Mouse (Mus musculus) liver, adult 2 months (tissue): ENCODE data around the gene Arhgef25. TPM values are rescaled to one million over a fixed set of nuclear protein-coding genes. Genes with fewer than 3 reads are reported as not detected.

Source experiments
- DNase-seq: peaks from one replicate; pipeline ENCODE4 v3.0.0-alpha.2; 2011; ENCODE audit warnings: low read depth, low spot score; ENCODE audit errors: extremely low read depth
- H3K27ac ChIP-seq: fragments of 200-500 bp; replicated peaks from 2 replicates; pipeline ENCODE4 v1.5.1; 2012; ENCODE audit warnings: low read depth, mild to moderate bottlenecking, control low read depth, inconsistent platforms, low read length; ENCODE audit not compliant: insufficient read depth
- H3K27me3 ChIP-seq: fragments of 200-500 bp; 2 replicates; pipeline ENCODE4 v1.6.1; 2012; ENCODE audit warnings: mild to moderate bottlenecking, moderate library complexity, low read length, inconsistent platforms; ENCODE audit not compliant: control insufficient read depth, insufficient read depth
- H3K36me3 ChIP-seq: fragments of 200-500 bp; 2 replicates; pipeline ENCODE4 v1.6.1; 2012; ENCODE audit warnings: low read length, inconsistent platforms; ENCODE audit not compliant: control insufficient read depth, insufficient read depth
- H3K4me1 ChIP-seq: fragments of 200-500 bp; 2 replicates; pipeline ENCODE4 v1.6.1; 2011; ENCODE audit warnings: low read length; ENCODE audit not compliant: control insufficient read depth, insufficient read depth
- H3K4me3 ChIP-seq: fragments of 200-500 bp; 2 replicates; pipeline ENCODE4 v1.5.1; 2011; ENCODE audit warnings: low read depth, mild to moderate bottlenecking, control low read depth, low read length, moderate library complexity; ENCODE audit not compliant: insufficient read depth
- H3K79me2 ChIP-seq: fragments of 200-500 bp; 2 replicates; pipeline ENCODE4 v1.6.1; 2012; ENCODE audit warnings: inconsistent platforms, mild to moderate bottlenecking, low read length, moderate library complexity; ENCODE audit not compliant: control insufficient read depth, insufficient read depth
- H3K9ac ChIP-seq: fragments of 200-500 bp; 2 replicates; pipeline ENCODE4 v1.6.1; 2012; ENCODE audit warnings: low read depth, mild to moderate bottlenecking, control low read depth, inconsistent platforms, low read length
- CTCF ChIP-seq: fragments of 200-500 bp; IDR thresholded peaks from 2 replicates; pipeline ENCODE4 v1.5.1; 2011; ENCODE audit warnings: low read depth, low read length, control low read depth
- POLR2A ChIP-seq: fragments of 200-500 bp; IDR thresholded peaks from 2 replicates; pipeline ENCODE4 v1.6.1; 2011; ENCODE audit warnings: low read length, control low read depth; ENCODE audit not compliant: insufficient read depth; ENCODE audit errors: extremely low read depth
- WGBS: fragments of 180-500 bp; shearing (Covaris S2); methylation state at CpG from one replicate; pipeline ENCODE4 v1.1.7; 2018; 5-methylcytosine and 5-hydroxymethylcytosine counted together
- polyA plus RNA-seq: library from polyadenylated mRNA; depleted of rRNA; stranded (reverse); fragments of >200 nt; gene quantifications from 2 replicates; pipeline ENCODE4 v1.2.3, GENCODE M21; 2012
- total RNA-seq: library from RNA; depleted of rRNA; stranded (reverse); fragments of >200 nt; gene quantifications from 2 replicates; pipeline ENCODE4 v1.2.3, GENCODE M21; 2014

Arhgef25 gene
- total and polyA plus RNA-seq, 2 experiments, result 0.83 to 1.4 TPM

DNA sequence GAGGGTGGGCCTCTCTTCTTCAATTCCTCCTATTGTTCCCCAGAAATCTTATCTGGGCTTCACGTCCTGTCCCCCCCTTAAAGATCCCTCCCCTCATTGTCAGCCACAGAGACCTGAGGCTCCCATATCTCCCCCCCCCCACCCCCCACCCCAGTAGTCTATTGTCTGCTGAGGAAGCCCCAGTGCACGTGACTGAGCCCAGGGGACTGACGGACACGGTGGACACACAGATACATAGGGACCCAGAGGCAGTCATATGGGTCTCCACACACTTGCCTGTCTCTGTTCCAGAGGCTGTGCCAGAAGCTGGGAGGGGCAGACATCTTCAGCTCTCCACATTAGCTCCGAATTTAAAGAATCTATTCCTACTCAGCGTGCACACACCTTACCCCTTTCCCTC is 8.3 kb downstream of the Arhgef25 start:
- H3K4me3 ChIP-seq, result peak overlapping the region; percentile 35
- peaks cover 2% of the 10 kb centered on the region for H3K4me1 ChIP-seq
- peaks cover 12% of the 10 kb centered on the region; the same call in 1 of the 2 replicates for H3K27me3 ChIP-seq
- DNase-seq, result no peak
- no peak overlapping the region for H3K27ac ChIP-seq
- no peak overlapping the region for H3K9ac ChIP-seq
- no peaks in the 10 kb centered on the region for H3K79me2 ChIP-seq
- WGBS, result 72% methylated on average over 6 of the region's 6 CpGs
- TF ChIP-seq CTCF, result no peak
- no peak for TF ChIP-seq POLR2A
- H3K36me3 ChIP-seq, result no peaks in the 10 kb centered on the region

- DNase-seq, result no peak
- TF ChIP-seq POLR2A, result no peak
- no peak for TF ChIP-seq CTCF
- 0 out of 2 replicates have a peak overlapping the region, but pooled peaks have one; percentile 49 for H3K4me3 ChIP-seq
- H3K9ac ChIP-seq, result no peak overlapping the region
- H3K27ac ChIP-seq, result peak overlapping the region; percentile 42
- peaks cover 12% of the 10 kb centered on the region; the same call in 1 of the 2 replicates for H3K27me3 ChIP-seq
- WGBS, result 58% methylated on average over 3 of the region's 3 CpGs
- H3K4me1 ChIP-seq, result peaks cover under 1% of the 10 kb centered on the region
- H3K36me3 ChIP-seq, result no peaks in the 10 kb centered on the region
- no peaks in the 10 kb centered on the region for H3K79me2 ChIP-seq
Observed at GRCm38 (mm10) chr10:127180695-127181047, 9.2 kb downstream of the Arhgef25 start.

GRCm38 (mm10) chr10:127179871-127180694 is 9.8 kb downstream of the Arhgef25 start, which contains the start of gene Slc26a10:
Gene Slc26a10, minus strand, starts transcription at chr10:127180645.
- no peak for DNase-seq
- Histone ChIP-seq H3K4me3 (peak within 1 kb of the TSS; percentile 50), H3K36me3 (no peaks in the 10 kb centered on the region), H3K4me1 (no peaks in the 10 kb centered on the region; the same call in 1 of the 2 replicates), H3K27me3 (peaks cover 12% of the 10 kb centered on the region; the same call in 1 of the 2 replicates), H3K79me2 (no peaks in the 10 kb centered on the region), H3K27ac (peak within 1 kb of the TSS; percentile 42), H3K9ac (no peak within 1 kb of the TSS; the same call in 1 of the 2 replicates)
- TF ChIP-seq POLR2A (no peak), CTCF (no peak)
- WGBS, result 7% methylated on average over 34 of the region's 34 CpGs

DNA sequence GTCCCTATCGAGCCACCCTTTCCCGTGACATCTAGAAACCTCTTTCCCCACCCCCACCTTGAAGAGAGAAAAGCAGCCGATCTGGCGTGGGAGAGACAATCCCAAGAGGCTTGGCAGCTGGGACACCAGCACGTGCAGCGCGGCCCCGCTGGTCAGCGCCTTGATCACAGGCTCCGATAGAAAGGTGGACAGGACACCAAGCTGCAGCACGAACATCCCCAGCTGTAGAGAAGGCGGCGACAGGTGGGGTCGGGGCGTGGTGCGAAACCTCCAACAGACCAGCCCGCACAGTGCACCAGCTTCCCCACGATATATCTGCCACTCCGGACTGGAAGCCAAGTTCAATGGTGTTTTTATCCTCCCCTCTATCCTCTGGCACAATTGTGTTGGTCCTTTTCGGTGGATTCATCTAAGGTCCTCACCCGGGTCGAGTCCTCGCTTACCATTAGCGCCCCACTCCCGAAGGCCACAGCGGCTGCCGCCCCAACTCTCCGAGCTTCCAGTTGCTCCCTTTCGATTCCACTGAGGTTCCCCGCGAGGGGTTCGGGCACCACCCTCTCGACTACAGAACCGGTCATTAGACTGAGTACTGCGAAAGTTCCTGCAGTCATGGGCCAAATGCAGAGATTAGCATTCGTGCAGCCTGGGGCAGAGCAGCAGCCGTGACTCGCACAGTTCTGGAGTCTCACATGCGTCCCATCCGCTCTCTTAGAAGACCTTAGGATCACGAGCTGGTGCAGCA is 11.4 kb downstream of the Arhgef25 start:
- H3K9ac ChIP-seq, result no peak overlapping the region; the same call in 1 of the 2 replicates
- DNase-seq, result no peak
- no peaks in the 10 kb centered on the region; the same call in 1 of the 2 replicates for H3K4me1 ChIP-seq

DNA sequence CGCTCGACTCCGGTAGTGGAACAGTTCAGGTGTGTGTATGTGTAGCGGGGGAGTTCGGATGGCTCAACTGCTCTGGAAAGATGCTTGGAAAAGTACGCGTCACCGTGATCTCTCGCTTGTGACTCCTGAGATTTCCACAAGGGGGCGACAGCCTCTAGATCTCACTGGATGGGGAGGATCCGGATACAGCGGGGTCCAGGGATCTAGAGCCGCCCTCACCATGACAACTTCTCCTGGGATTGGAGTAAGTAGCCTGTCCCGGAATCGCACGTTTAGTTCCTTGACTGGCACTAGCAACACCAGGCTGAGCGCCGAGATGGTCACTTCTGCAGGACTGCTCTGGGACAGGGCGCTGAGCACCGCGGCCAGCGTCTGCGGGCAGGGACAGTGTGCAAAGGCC is 12.2 kb downstream of the Arhgef25 start:
- Histone ChIP-seq H3K79me2 (no peaks in the 10 kb centered on the region), H3K27ac (no peak overlapping the region), H3K4me1 (no peaks in the 10 kb centered on the region; the same call in 1 of the 2 replicates), H3K4me3 (peak overlapping the region; percentile 32; the same call in 1 of the 2 replicates), H3K9ac (no peak overlapping the region), H3K36me3 (no peaks in the 10 kb centered on the region), H3K27me3 (peaks cover 12% of the 10 kb centered on the region; the same call in 1 of the 2 replicates)
- 2% methylated on average over 23 of the region's 23 CpGs for WGBS
- no peak for DNase-seq
- TF ChIP-seq POLR2A (no peak), CTCF (peak; percentile 84)

More for the DNA sequence above, 11.4 kb downstream of the Arhgef25 start:
- Histone ChIP-seq H3K79me2 (no peaks in the 10 kb centered on the region), H3K27me3 (peaks cover 12% of the 10 kb centered on the region; the same call in 1 of the 2 replicates), H3K27ac (no peak overlapping the region), H3K36me3 (no peaks in the 10 kb centered on the region), H3K4me3 (peak overlapping the region; percentile 28; the same call in 1 of the 2 replicates)
- TF ChIP-seq CTCF, result no peak
- TF ChIP-seq POLR2A, result no peak
- WGBS, result 9% methylated on average over 41 of the region's 41 CpGs
